Mouse (Mus musculus): ENCODE results near the gene Stpg3.

GRCm38 (mm10) chr2:25217666-25218065, 3.2 kb upstream of the Stpg3 start:
- TF ChIP-seq CTCF (IDR thresholded peaks at IDR 0.05; ENCODE audit: low read depth, low read length): no peak
- no peak for TF ChIP-seq POLR2A (IDR thresholded peaks at IDR 0.05; ENCODE audit: insufficient read depth, low read length)

Data from ES-Bruce4 (cell line).